Mouse (Mus musculus): ENCODE data around the gene Popdc2.

Popdc2 gene

GRCm38 (mm10) chr16:38358256-38358812 lies 3.7 kb upstream of the Popdc2 start:
- DNase-seq = no peak

DNA sequence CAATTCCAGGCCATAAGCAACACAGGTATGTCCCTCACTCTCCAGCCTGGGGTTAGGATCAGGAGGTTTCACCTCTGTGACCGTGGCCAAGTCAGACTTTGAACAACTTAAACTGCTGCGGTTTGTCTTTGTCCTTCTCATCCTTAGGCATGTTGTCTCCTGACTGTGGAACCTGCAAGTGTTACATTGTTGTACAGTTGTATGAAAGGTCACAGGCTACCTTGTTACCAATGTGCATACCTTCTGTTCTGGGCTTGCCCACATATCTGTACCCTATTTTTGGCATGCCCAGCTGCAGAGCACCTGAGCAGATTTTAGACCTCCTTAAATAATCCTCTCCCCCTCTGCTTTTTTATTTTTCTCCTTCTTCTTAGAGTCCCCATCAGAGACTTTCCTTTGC lies 2.8 kb upstream of the Popdc2 start:
- no peak for DNase-seq

- no peak for DNase-seq
Measured at GRCm38 (mm10) chr16:38359857-38360256, 2.2 kb upstream of the Popdc2 start.

DNA sequence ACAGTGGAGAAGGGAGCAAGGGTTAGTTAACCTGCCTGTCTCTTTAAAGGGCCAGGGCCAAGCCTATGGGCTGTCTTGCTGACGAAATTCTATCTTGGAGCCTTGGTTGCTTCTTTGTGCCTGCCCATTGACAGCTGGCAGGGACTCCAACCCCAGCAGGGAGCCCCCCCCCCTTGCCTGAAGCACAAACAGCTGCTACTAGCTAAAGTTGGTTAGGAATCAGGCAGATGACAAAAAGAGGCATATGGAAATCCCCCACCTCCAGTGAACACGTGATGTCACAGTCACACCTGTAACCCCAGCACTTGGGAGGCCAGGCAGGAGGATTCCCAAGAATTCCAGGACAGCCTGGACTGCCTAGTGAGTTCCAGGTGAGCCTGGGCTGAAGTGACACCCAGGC lies 1.7 kb upstream of the Popdc2 start:
- no peak for DNase-seq

DNA sequence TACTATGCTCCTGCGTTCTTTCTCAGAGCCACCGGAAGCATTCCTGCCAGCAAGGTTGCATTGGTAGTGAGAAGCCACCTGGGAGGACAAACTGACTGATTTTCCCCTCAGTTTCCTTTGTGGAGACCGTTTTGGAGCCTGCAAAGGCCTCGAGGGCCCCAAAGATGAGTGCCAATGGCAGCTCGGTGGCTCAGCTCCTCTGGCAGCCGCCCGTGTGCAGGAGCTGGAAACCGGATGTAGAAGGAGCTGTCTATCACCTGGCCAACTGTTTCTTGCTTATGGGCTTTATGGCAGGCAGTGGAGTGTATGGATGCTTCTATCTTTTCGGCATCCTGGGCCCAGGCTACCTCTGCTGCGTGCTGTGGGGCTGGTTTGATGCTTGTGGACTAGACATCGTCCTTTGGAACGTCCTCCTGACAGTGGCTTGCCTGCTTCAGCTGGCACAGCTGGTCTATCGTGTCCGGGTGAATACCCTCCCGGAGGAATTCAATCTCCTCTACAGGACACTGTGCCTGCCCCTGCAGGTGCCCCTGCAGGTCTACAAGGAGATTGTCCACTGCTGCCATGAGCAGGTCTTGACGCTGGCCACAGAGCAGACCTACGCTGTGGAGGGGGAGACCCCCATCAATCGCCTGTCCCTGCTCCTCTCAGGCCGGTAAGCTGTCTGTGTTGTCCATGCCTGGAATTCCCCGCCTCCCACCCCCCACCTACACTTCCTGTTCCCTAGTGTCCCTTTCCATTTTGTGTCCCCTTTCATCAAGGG lies 665 bp downstream of the Popdc2 start:
- no peak for DNase-seq

- no peak for DNase-seq
Measured at GRCm38 (mm10) chr16:38363256-38363595, 1.2 kb downstream of the Popdc2 start.

DNA sequence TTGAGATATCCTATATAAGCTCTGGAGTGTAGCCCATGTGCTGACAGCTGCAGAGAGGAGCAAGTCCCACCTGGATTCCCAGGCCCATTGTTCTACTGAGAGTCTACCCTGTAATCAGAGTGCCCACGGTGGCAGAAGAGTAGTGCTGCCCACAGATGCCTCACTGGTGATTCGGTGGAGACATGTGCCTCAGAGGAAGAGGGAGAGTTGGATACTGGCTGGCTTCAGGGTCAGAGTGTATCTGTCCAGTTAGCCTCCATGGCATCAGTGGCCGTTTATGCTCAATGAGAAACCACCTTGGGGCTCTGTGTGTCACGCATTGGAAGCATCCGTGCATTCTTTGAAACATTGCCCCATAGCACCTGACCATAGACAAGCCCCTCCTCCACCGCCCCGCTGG lies 1.6 kb downstream of the Popdc2 start:
- DNase-seq = no peak

- no peak for DNase-seq
Measured at GRCm38 (mm10) chr16:38365390-38365789, 3.4 kb downstream of the Popdc2 start.

GRCm38 (mm10) chr16:38366231-38366630 lies 4.2 kb downstream of the Popdc2 start:
- no peak for DNase-seq

DNA sequence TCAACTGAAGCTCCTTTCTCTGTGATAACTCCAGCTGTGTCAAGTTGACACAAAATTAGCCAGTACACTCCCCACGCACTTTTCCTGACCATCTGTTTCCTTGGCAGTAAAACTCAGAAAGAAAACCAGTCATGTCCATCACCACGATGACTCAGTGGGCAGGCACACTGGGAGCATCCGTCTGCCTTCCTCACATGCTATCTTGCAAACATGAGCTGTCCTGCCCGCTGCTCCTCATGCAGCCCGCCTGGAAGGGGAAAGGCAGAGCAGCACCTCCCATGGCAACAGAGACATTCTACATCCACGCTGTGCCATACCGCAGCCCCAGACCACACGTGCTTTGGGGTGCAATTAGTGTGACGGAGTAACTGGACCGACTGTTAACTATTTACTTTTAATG lies 6.3 kb downstream of the Popdc2 start:
- DNase-seq = no peak

GRCm38 (mm10) chr16:38369000-38369399 lies 7.0 kb downstream of the Popdc2 start:
- DNase-seq = no peak

DNA sequence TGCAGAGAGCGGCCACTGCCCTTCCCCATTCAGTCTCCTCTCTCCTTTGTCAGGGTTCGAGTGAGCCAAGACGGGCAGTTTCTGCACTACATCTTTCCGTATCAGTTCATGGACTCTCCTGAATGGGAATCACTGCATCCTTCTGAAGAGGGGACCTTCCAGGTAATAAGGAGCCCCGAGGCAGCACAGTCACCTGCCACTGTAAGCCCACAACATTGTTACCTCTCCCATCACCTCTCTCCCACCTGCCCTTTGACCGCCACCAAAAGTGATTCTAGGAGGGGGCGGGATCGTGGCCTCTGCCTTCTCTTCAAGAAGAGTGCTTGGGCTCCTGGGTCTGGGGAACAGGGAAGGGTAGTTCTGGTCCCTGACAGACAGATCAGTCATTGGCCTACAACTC lies 7.4 kb downstream of the Popdc2 start:
- DNase-seq = no peak

- DNase-seq = no peak
Measured at GRCm38 (mm10) chr16:38369992-38370484, 8.0 kb downstream of the Popdc2 start.

- no peak for DNase-seq
Measured at GRCm38 (mm10) chr16:38370633-38371374, 8.8 kb downstream of the Popdc2 start.

GRCm38 (mm10) chr16:38371705-38372296 lies 9.8 kb downstream of the Popdc2 start:
- no peak for DNase-seq

GRCm38 (mm10) chr16:38372876-38373275 lies 10.9 kb downstream of the Popdc2 start:
- DNase-seq = no peak

DNA sequence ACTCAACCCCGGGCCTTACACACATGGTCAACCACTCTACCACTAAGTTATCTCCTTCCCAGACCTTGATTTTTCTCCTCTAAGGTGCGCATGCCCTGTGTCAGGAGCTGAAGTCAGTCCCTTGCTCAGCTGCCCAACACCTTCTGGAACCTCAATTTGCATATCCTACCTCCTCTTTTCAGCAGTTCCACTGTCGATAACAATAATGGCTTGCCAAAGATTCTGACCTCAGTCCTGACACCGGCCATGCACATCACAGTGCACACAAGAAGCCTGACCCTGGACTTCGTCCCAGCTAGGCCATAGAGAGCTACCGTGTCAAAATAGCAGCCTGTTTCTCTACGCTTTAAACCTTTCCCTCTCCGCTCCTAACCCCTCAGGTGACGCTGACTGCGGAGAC lies 11.4 kb downstream of the Popdc2 start:
- DNase-seq = no peak

DNA sequence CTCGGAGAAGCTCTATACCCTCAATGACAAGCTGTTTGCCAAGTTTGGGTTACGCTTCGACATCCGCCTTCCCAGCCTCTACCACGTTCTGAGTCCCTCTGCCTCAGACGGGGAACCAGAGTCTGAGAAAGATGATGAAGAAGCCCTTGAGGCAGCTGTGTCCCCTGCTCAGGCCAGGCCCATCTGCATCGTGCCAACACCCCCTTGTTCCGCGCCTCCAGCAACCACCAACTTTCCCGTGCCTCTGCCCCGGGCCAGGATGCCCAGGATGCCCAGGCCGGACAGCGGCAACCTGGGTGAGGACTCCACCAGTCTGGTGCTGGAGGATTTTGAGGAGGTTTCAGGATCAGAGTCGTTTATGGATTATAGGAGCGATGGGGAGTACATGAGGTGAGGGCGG lies 11.9 kb downstream of the Popdc2 start:
- no peak for DNase-seq

DNA sequence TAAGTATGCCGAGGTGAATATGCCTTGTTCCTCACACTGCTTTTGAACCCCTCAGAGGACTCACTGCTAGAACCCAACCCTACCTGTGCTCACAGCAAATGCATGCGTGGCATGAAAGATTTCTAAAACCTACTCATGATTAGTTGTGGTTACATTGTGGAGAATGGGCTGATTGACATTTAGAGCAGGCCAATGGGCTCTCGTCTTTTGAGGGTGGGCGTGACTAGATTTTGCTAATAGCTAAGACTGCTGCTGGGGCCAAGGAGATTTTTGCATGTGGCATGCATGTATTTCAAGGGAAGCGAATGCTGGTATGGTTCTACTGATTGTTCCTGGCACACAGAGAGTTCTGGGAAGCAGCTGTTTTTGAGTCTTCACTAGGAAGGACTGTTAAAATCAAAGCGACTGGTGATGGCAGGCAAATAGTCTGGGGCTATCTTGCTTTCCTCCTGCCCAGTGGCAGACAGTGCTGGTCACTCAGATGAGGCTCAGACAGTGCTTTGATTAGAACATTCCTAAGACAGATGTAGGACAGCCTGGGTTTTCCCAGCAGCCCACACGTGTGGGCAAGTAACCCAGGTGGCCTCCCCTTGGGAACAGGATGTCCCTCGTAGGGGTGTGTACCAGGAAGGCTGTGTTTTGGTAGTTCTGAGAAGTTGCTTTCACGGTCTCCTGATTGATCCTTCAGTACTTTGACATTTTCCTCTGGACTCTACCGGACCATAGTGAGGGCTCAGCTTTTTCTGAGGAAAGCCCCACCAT lies 12.6 kb downstream of the Popdc2 start:
- no peak for DNase-seq

GRCm38 (mm10) chr16:38375182-38375581 lies 13.2 kb downstream of the Popdc2 start:
- no peak for DNase-seq

- peak; percentile 66 for DNase-seq
Measured at GRCm38 (mm10) chr16:38376163-38376840, 14.3 kb downstream of the Popdc2 start.

DNA sequence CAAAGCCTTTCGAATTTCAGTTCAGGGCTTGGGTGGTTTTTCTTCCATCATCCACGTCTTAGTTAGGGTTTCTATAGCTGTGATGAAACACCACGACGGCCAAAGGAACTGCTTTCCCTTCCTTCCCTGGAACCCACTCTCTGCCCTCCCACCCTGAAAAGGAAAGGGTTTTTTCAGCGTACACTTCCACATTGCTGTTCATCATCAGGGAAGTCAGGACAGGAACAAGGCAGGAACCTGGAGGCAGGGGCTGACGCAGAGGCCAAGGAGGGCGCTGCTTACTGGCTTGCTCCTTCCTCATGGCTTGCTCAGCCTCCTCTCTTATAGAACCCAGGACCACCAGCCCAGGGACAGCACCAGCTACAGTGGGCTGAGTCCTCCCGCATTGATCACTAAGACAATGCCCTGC lies 14.8 kb downstream of the Popdc2 start:
- DNase-seq = no peak

Data from cerebellum, adult 11-12 months (tissue).